Mouse (Mus musculus) forebrain, postnatal 0 days (tissue): ENCODE results near the gene Celsr1. TPM values are rescaled to one million over a fixed set of nuclear protein-coding genes. Genes with fewer than 3 reads are reported as not detected.

ENCODE experiments used
- ATAC-seq: fragments of 200-750 bp; cut with Nextera tagmentation; 2 replicates; pipeline ENCODE4 v1.8.0; 2017; ENCODE audit warnings: mild to moderate bottlenecking, moderate library complexity
- DNase-seq: peaks from one replicate; pipeline ENCODE4 v3.0.0-alpha.2; 2015
- H3K27ac ChIP-seq: fragments of 300-500 bp; sonication (generic); 2 replicates; pipeline ENCODE4 v1.5.1; 2014; ENCODE audit warnings: low read depth, mild to moderate bottlenecking, antibody characterized with exemption, low read length, moderate library complexity, mixed read lengths
- H3K27me3 ChIP-seq: fragments of 300-500 bp; sonication (generic); 2 replicates; pipeline ENCODE4 v1.6.1; 2014; ENCODE audit warnings: mild to moderate bottlenecking, low read length, mixed read lengths; ENCODE audit not compliant: insufficient read depth
- H3K36me3 ChIP-seq: fragments of 300-500 bp; sonication (generic); 2 replicates; pipeline ENCODE4 v1.6.1; 2014; ENCODE audit warnings: mild to moderate bottlenecking, moderate library complexity; ENCODE audit not compliant: insufficient read depth
- H3K4me1 ChIP-seq: fragments of 300-500 bp; sonication (generic); 2 replicates; pipeline ENCODE4 v1.6.1; 2014; ENCODE audit warnings: antibody characterized with exemption; ENCODE audit not compliant: insufficient read depth
- H3K4me2 ChIP-seq: fragments of 300-500 bp; sonication (generic); 2 replicates; pipeline ENCODE4 v1.6.1; 2014; ENCODE audit warnings: low read depth, mild to moderate bottlenecking, moderate library complexity
- H3K4me3 ChIP-seq: fragments of 300-500 bp; sonication (generic); 2 replicates; pipeline ENCODE4 v1.5.1; 2014; ENCODE audit warnings: low read depth, low read length, mixed read lengths
- H3K9ac ChIP-seq: fragments of 300-500 bp; sonication (generic); 2 replicates; pipeline ENCODE4 v1.6.1; 2014; ENCODE audit warnings: mild to moderate bottlenecking
- H3K9me3 ChIP-seq: fragments of 300-500 bp; sonication (generic); 2 replicates; pipeline ENCODE4 v1.6.1; 2016; ENCODE audit warnings: low read length
- CTCF ChIP-seq: sonication (generic); IDR thresholded peaks from 2 replicates; pipeline ENCODE4 v1.5.1; 2016; ENCODE audit warnings: antibody characterized with exemption, control low read depth, low read depth
- WGBS: fragments of 180-500 bp; shearing (Covaris S2); extraction: QIAGEN DNeasy Blood & Tissue Kit; methylation state at CpG from one replicate; pipeline ENCODE4 v1.1.7; 2014; 5-methylcytosine and 5-hydroxymethylcytosine counted together
- polyA plus RNA-seq: library from polyadenylated mRNA; unstranded; fragments of >200 nt; fragmentation: Nextera tagmentation; extraction: Ambion mirVana; gene quantifications from 2 replicates; pipeline ENCODE4 v1.2.1, GENCODE M21; 2015
- total RNA-seq: library from RNA; depleted of rRNA; stranded (reverse); fragments of >200 nt; gene quantifications from 2 replicates; pipeline ENCODE4 v1.2.3, GENCODE M21; 2014

Gene Celsr1
- total and polyA plus RNA-seq, 2 experiments from 2014 or later = 0.97 to 13.0 TPM

- Histone ChIP-seq H3K9ac (no peak overlapping the region), H3K4me3 (no peak overlapping the region), H3K4me1 (no peaks in the 10 kb centered on the region; the same call in 1 of the 2 replicates), H3K27me3 (no peaks in the 10 kb centered on the region), H3K4me2 (no peak overlapping the region), H3K9me3 (no peaks in the 10 kb centered on the region), H3K36me3 (no peaks in the 10 kb centered on the region), H3K27ac (no peak overlapping the region)
- ATAC-seq (no peak), DNase-seq (no peak)
- TF ChIP-seq CTCF = no peak
- WGBS = 85% methylated on average over 18 of the region's 18 CpGs
These were observed 45.1 kb upstream of the Celsr1 start for GRCm38 (mm10) chr15:86078481-86079216.

- WGBS = 84% methylated on average over 5 of the region's 5 CpGs
- Histone ChIP-seq H3K4me3 (no peak overlapping the region), H3K4me2 (no peak overlapping the region), H3K27me3 (no peaks in the 10 kb centered on the region), H3K36me3 (no peaks in the 10 kb centered on the region), H3K4me1 (no peaks in the 10 kb centered on the region; the same call in 1 of the 2 replicates), H3K27ac (no peak overlapping the region), H3K9ac (no peak overlapping the region), H3K9me3 (no peaks in the 10 kb centered on the region)
- ATAC-seq (no peak), DNase-seq (no peak)
- TF ChIP-seq CTCF = no peak
These were observed 44.4 kb upstream of the Celsr1 start for GRCm38 (mm10) chr15:86077934-86078333.

- WGBS = 88% methylated on average over 8 of the region's 8 CpGs
- no peak for TF ChIP-seq CTCF
These were observed 42.8 kb upstream of the Celsr1 start for GRCm38 (mm10) chr15:86076378-86076777.

DNA sequence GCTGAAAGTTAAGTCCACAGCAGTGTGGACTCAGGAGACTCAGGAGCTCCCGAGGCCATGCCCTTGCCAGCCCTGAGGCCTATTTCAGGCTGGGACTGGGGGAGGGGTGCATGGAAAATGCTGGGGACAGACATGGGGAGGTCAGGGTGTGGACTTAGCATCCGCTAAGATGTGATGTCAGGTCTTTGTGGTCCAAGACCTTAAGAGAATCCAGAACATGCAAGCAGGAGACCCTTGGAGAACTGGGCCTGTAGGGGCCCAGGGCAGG lies 42.4 kb upstream of the Celsr1 start:
- no peak for DNase-seq
- Histone ChIP-seq H3K27ac (no peak overlapping the region), H3K36me3 (no peaks in the 10 kb centered on the region), H3K4me2 (no peak overlapping the region), H3K27me3 (no peaks in the 10 kb centered on the region), H3K4me3 (no peak overlapping the region), H3K9me3 (no peaks in the 10 kb centered on the region), H3K4me1 (0 out of 2 replicates have a peak, but pooled peaks cover 3% of the 10 kb centered on the region), H3K9ac (no peak overlapping the region)
- no peak for TF ChIP-seq CTCF
- ATAC-seq = no peak
- 87% methylated on average over 2 of the region's 2 CpGs for WGBS

More at GRCm38 (mm10) chr15:86076378-86076777, 42.8 kb upstream of the Celsr1 start:
- no peak for ATAC-seq
- Histone ChIP-seq H3K9me3 (no peaks in the 10 kb centered on the region), H3K4me3 (no peak overlapping the region), H3K36me3 (no peaks in the 10 kb centered on the region), H3K27me3 (no peaks in the 10 kb centered on the region), H3K4me1 (no peaks in the 10 kb centered on the region), H3K9ac (no peak overlapping the region), H3K4me2 (no peak overlapping the region), H3K27ac (no peak overlapping the region)
- DNase-seq = no peak

DNA sequence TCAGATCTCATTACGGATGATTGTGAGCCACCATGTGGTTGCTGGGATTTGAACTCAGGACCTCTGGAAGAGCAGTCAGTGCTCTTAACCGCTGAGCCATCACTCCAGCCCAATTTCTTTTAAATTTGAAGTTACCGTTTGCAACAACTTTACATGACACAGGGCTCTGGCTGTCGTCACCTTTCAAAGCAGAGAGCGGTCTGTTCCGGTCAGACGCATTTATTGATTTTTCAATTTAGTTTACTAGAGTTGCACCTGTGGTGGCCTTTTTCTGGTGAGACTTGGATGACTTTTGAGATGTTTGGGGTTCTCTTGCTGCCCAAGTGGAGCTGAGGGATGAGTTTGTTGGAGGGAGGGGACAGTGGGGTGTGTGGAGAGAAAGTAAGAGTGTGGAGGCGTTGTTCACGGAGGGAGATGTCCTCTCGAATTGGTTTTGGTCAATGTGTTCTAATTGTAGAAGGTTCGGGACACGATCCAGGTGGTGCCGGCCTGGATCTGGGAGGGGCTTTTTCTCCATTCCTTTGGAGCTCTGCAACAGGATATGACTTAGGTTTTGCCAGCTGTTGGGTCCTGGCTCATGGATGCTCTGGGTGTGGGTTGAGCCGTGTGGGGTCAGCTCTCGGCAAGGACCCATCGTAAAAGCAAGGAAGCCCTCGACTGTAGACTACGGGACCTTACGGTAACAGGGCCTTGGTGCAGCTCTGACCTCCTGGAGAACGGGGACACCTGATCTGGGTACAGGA lies 41.9 kb upstream of the Celsr1 start:
- DNase-seq = no peak
- Histone ChIP-seq H3K9ac (no peak overlapping the region), H3K4me1 (0 out of 2 replicates have a peak, but pooled peaks cover 3% of the 10 kb centered on the region), H3K27me3 (no peaks in the 10 kb centered on the region), H3K4me3 (no peak overlapping the region), H3K4me2 (no peak overlapping the region), H3K9me3 (no peaks in the 10 kb centered on the region), H3K36me3 (no peaks in the 10 kb centered on the region), H3K27ac (no peak overlapping the region)
- TF ChIP-seq CTCF = no peak
- WGBS = 93% methylated on average over 20 of the region's 20 CpGs
- no peak for ATAC-seq

GRCm38 (mm10) chr15:86074171-86074937 lies 40.8 kb upstream of the Celsr1 start:
- no peak for ATAC-seq
- 91% methylated on average over 16 of the region's 16 CpGs for WGBS

More at GRCm38 (mm10) chr15:86074171-86074937, 40.8 kb upstream of the Celsr1 start:
- no peaks in the 10 kb centered on the region for H3K36me3 ChIP-seq
- DNase-seq = no peak
- no peak for TF ChIP-seq CTCF
- no peak overlapping the region for H3K4me3 ChIP-seq
- no peaks in the 10 kb centered on the region for H3K27me3 ChIP-seq
- H3K9me3 ChIP-seq = no peaks in the 10 kb centered on the region
- no peak overlapping the region for H3K9ac ChIP-seq
- no peak overlapping the region for H3K27ac ChIP-seq
- H3K4me2 ChIP-seq = no peak overlapping the region
- H3K4me1 ChIP-seq = 0 out of 2 replicates have a peak, but pooled peaks cover 3% of the 10 kb centered on the region
